14 mouse cellular contexts compared by ENCODE assay signal in genomic region chr2:82701851-82702250, GRCm38 (mm10).
DNase-seq lines count a peak whose midpoint lies in the region; ATAC-seq and TF ChIP-seq lines count a peak whose summit lies in the region.
"Had no signal": no experiment of that assay in that cellular context is flagged by ENCODE, and none has a peak within 500 bp of the region (broad histone marks: within the 10 kb centered on the region; RNA-seq: fewer than 3 reads in every experiment).

No protein-coding gene starts in this region.

- H3K4me3 ChIP-seq in hindbrain, postnatal 0 days (ENCODE audit: low read length) = no peak overlapping the region
- no peak overlapping the region for H3K4me3 ChIP-seq in hindbrain, embryonic 11.5 days (ENCODE audit: low read depth, low read length)
- H3K4me3 ChIP-seq: embryonic facial prominence, embryonic 10.5 days; embryonic facial prominence, embryonic 12.5 days; forebrain, embryonic 13.5 days had no signal

- WGBS in hindbrain, postnatal 0 days = 80% methylated on average over 2 of the region's 2 CpGs
- 83% methylated on average over 2 of the region's 2 CpGs for WGBS in hindbrain, embryonic 11.5 days

- H3K9me3 ChIP-seq in hindbrain, postnatal 0 days (ENCODE audit: low read length) = no peaks in the 10 kb centered on the region
- H3K9me3 ChIP-seq in hindbrain, embryonic 11.5 days (ENCODE audit: control insufficient read depth, low read length) = no peaks in the 10 kb centered on the region
- H3K9me3 ChIP-seq: embryonic facial prominence, embryonic 10.5 days; embryonic facial prominence, embryonic 12.5 days; forebrain, embryonic 13.5 days had no signal

- H3K27ac ChIP-seq in hindbrain, postnatal 0 days = no peak overlapping the region
- no peak overlapping the region for H3K27ac ChIP-seq in hindbrain, embryonic 11.5 days (ENCODE audit: low read depth, low read length)
- H3K27ac ChIP-seq: embryonic facial prominence, embryonic 10.5 days; embryonic facial prominence, embryonic 12.5 days; forebrain, embryonic 13.5 days had no signal

- H3K4me2 ChIP-seq in hindbrain, postnatal 0 days (ENCODE audit: low read depth, low read length) = no peak overlapping the region
- no peak overlapping the region for H3K4me2 ChIP-seq in hindbrain, embryonic 11.5 days (replicated peaks; ENCODE audit: low read depth, low read length)
- H3K4me2 ChIP-seq: embryonic facial prominence, embryonic 12.5 days; forebrain, embryonic 13.5 days had no signal

- TF ChIP-seq CTCF in hindbrain, postnatal 0 days (IDR thresholded peaks at IDR 0.05; ENCODE audit: low read depth) = no peak

- peak; percentile 35 to 51 for DNase-seq in cerebellum, postnatal 14 days
- no peak for DNase-seq in cerebellum, adult 8-10 months
- peak; percentile 3 for DNase-seq in hindbrain, postnatal 0 days (ENCODE audit: low spot score)
- no peak for DNase-seq in hindbrain, embryonic 11.5 days (ENCODE audit: low spot score)
- peak; percentile 3 for DNase-seq in brain, adult 2 months (ENCODE audit: low read depth, low spot score)
- DNase-seq in left cerebral cortex, adult 8-10 months (ENCODE audit: low spot score in 2 of 2) = no peak
- DNase-seq: adrenal gland, postnatal 10 days; adrenal gland, postnatal 25 days; cerebellum, adult 18-20 months; cerebellum, adult 9-10 months had no signal

- H3K9ac ChIP-seq in hindbrain, postnatal 0 days (replicated peaks; ENCODE audit: low read length) = no peak overlapping the region
- H3K9ac ChIP-seq in hindbrain, embryonic 11.5 days (ENCODE audit: low read depth, low read length) = no peak overlapping the region
- H3K9ac ChIP-seq: embryonic facial prominence, embryonic 12.5 days; forebrain, embryonic 13.5 days had no signal

- ATAC-seq in hindbrain, postnatal 0 days = no peak
- no peak for ATAC-seq in hindbrain, embryonic 11.5 days (ENCODE audit: low FRiP score)
- ATAC-seq: forebrain, embryonic 13.5 days; forebrain, embryonic 16.5 days had no signal

- no peaks in the 10 kb centered on the region for H3K4me1 ChIP-seq in hindbrain, postnatal 0 days (ENCODE audit: insufficient read depth, low read length)
- no peaks in the 10 kb centered on the region for H3K4me1 ChIP-seq in hindbrain, embryonic 11.5 days (replicated peaks; ENCODE audit: control insufficient read depth, insufficient read depth, low read length)
- H3K4me1 ChIP-seq: embryonic facial prominence, embryonic 10.5 days; embryonic facial prominence, embryonic 12.5 days had no signal

- H3K27me3 ChIP-seq in hindbrain, postnatal 0 days (ENCODE audit: insufficient read depth, low read length) = no peaks in the 10 kb centered on the region
- H3K27me3 ChIP-seq in hindbrain, embryonic 11.5 days (ENCODE audit: control insufficient read depth, insufficient read depth, low read length) = no peaks in the 10 kb centered on the region
- H3K27me3 ChIP-seq: embryonic facial prominence, embryonic 12.5 days; forebrain, embryonic 13.5 days had no signal

- H3K36me3 ChIP-seq in hindbrain, postnatal 0 days (ENCODE audit: insufficient read depth, low read length) = no peaks in the 10 kb centered on the region
- no peaks in the 10 kb centered on the region for H3K36me3 ChIP-seq in hindbrain, embryonic 11.5 days (ENCODE audit: control insufficient read depth, insufficient read depth, low read length)
- H3K36me3 ChIP-seq: embryonic facial prominence, embryonic 10.5 days; embryonic facial prominence, embryonic 12.5 days had no signal

Comparison
In these comparisons a context has a peak if more than half of its experiments do, and no peak if none do; other contexts are left out.
1. DNase-seq: peak in cerebellum, postnatal 14 days (2 of 2), hindbrain, postnatal 0 days (single experiment) and brain, adult 2 months (single experiment); none in cerebellum, adult 8-10 months (single experiment), hindbrain, embryonic 11.5 days (single experiment) and left cerebral cortex, adult 8-10 months (0 of 2).